Mouse (Mus musculus): ENCODE measurements at regions not wholly inside any gene's neighbourhood (a gene's known extent, or its start where the extent isn't known, plus 50 kb on each side); places are given as distances from the start of the nearest gene placed in this dataset.

GRCm38 (mm10) chr1:61316736-61317135 is 321.9 kb upstream of the Pard3b start:
- no peak for DNase-seq (ENCODE audit: extremely low spot score)

GRCm38 (mm10) chr1:61318042-61318441 is 320.6 kb upstream of the Pard3b start:
- DNase-seq (ENCODE audit: extremely low spot score): no peak

- no peak for DNase-seq (ENCODE audit: extremely low spot score)
Observed at GRCm38 (mm10) chr1:61321513-61322145, 317.0 kb upstream of the Pard3b start.

GRCm38 (mm10) chr1:61331456-61331855 is 307.2 kb upstream of the Pard3b start:
- DNase-seq (ENCODE audit: extremely low spot score): no peak

- DNase-seq (ENCODE audit: extremely low spot score): no peak
Observed at GRCm38 (mm10) chr1:61331906-61332305, 306.7 kb upstream of the Pard3b start.

- DNase-seq (ENCODE audit: extremely low spot score): no peak
Observed at GRCm38 (mm10) chr1:61336367-61336766, 302.3 kb upstream of the Pard3b start.

- DNase-seq (ENCODE audit: extremely low spot score): no peak
Observed at GRCm38 (mm10) chr1:61352921-61353320, 285.7 kb upstream of the Pard3b start.

GRCm38 (mm10) chr1:61353481-61353880 is 285.1 kb upstream of the Pard3b start:
- DNase-seq (ENCODE audit: extremely low spot score): peak; percentile 27

GRCm38 (mm10) chr1:61355241-61355640 is 283.4 kb upstream of the Pard3b start:
- DNase-seq (ENCODE audit: extremely low spot score): no peak

- no peak for DNase-seq (ENCODE audit: extremely low spot score)
Observed at GRCm38 (mm10) chr1:61359011-61359930, 279.4 kb upstream of the Pard3b start.

GRCm38 (mm10) chr1:61372581-61372980 is 266.0 kb upstream of the Pard3b start:
- DNase-seq (ENCODE audit: extremely low spot score): no peak

- no peak for DNase-seq (ENCODE audit: extremely low spot score)
Observed at GRCm38 (mm10) chr1:61373661-61374491, 264.7 kb upstream of the Pard3b start.

GRCm38 (mm10) chr1:61376417-61376816 is 262.2 kb upstream of the Pard3b start:
- DNase-seq (ENCODE audit: extremely low spot score): no peak

- DNase-seq (ENCODE audit: extremely low spot score): peak; percentile 65
Observed at GRCm38 (mm10) chr1:61377070-61377469, 261.6 kb upstream of the Pard3b start.

GRCm38 (mm10) chr1:61378240-61378639 is 260.4 kb upstream of the Pard3b start:
- no peak for DNase-seq (ENCODE audit: extremely low spot score)

GRCm38 (mm10) chr1:61379771-61380517 is 258.7 kb upstream of the Pard3b start:
- DNase-seq (ENCODE audit: extremely low spot score): no peak

- no peak for DNase-seq (ENCODE audit: extremely low spot score)
Observed at GRCm38 (mm10) chr1:61387587-61387986, 251.0 kb upstream of the Pard3b start.

- DNase-seq (ENCODE audit: extremely low spot score): no peak
Observed at GRCm38 (mm10) chr1:61397796-61398195, 240.8 kb upstream of the Pard3b start.

GRCm38 (mm10) chr1:61402339-61402738 is 236.3 kb upstream of the Pard3b start:
- DNase-seq (ENCODE audit: extremely low spot score): no peak

- DNase-seq (ENCODE audit: extremely low spot score): no peak
Observed at GRCm38 (mm10) chr1:61407201-61407600, 231.4 kb upstream of the Pard3b start.

- no peak for DNase-seq (ENCODE audit: extremely low spot score)
Observed at GRCm38 (mm10) chr1:61414772-61415171, 223.9 kb upstream of the Pard3b start.
